In genomic region chr19:29823456-29824010, GRCm38 (mm10) we compare ENCODE assay signal across 20 mouse cellular contexts. TPM values are rescaled to one million over a fixed set of nuclear protein-coding genes. Genes with fewer than 3 reads are reported as not detected.
DNase-seq lines count a peak whose midpoint lies in the region; ATAC-seq and TF ChIP-seq lines count a peak whose summit lies in the region.
"Had no signal": no experiment of that assay in that cellular context is flagged by ENCODE, and none has a peak within 500 bp of the region (broad histone marks: within the 10 kb centered on the region; RNA-seq: fewer than 3 reads in every experiment).

No protein-coding gene starts in this region.

- peak overlapping the region; percentile 25 for H3K27ac ChIP-seq in liver, adult 2 months (replicated peaks; ENCODE audit: insufficient read depth, low read depth, low read length)
- H3K27ac ChIP-seq in liver, embryonic 11.5 days (ENCODE audit: low read depth, low read length): no peak overlapping the region
- H3K27ac ChIP-seq in intestine, embryonic 16.5 days (ENCODE audit: low read length): no peak overlapping the region
- H3K27ac ChIP-seq: gastrocnemius, adult 2 months; heart, embryonic 13.5 days; hindbrain, embryonic 10.5 days; hindbrain, embryonic 15.5 days; limb, embryonic 10.5 days; limb, embryonic 15.5 days; macrophage; midbrain, embryonic 15.5 days; neural tube, embryonic 15.5 days had no signal

- DNase-seq in heart, adult 11 months: peak; percentile 62
- no peak for DNase-seq in heart, postnatal 10 days
- peak; percentile 64 for DNase-seq in liver, adult 2 months (ENCODE audit: extremely low read depth, low read depth, low spot score)
- DNase-seq in liver, embryonic 11.5 days (ENCODE audit: low spot score): no peak
- peak; percentile 14 to 72 for DNase-seq in kidney, postnatal 25 days
- DNase-seq in left cerebral cortex, postnatal 10 days (ENCODE audit: extremely low spot score in 1 of 2, low spot score in 2 of 2): no peak
- DNase-seq in right cerebral cortex, postnatal 4 days: no peak
- DNase-seq: cerebellum, adult 11-12 months; layer of hippocampus, postnatal 36 days had no signal

- no peaks in the 10 kb centered on the region for H3K79me2 ChIP-seq in liver, adult 2 months (ENCODE audit: control insufficient read depth, insufficient read depth, low read length)

- no peak for TF ChIP-seq POLR2A in liver, adult 2 months (IDR thresholded peaks at IDR 0.05; ENCODE audit: extremely low read depth, insufficient read depth, low read length)

- 50% methylated on average over 12 of the region's 12 CpGs for WGBS in liver, adult 2 months
- 66% methylated on average over 12 of the region's 12 CpGs for WGBS in liver, embryonic 11.5 days
- 62% methylated on average over 12 of the region's 12 CpGs for WGBS in intestine, embryonic 16.5 days

- H3K9me3 ChIP-seq in liver, embryonic 11.5 days (ENCODE audit: control insufficient read depth, low read length): no peaks in the 10 kb centered on the region
- H3K9me3 ChIP-seq in intestine, embryonic 16.5 days (ENCODE audit: control insufficient read depth, low read length): no peaks in the 10 kb centered on the region
- H3K9me3 ChIP-seq: heart, embryonic 13.5 days; hindbrain, embryonic 10.5 days; hindbrain, embryonic 15.5 days; limb, embryonic 10.5 days; limb, embryonic 15.5 days; midbrain, embryonic 15.5 days; neural tube, embryonic 15.5 days had no signal

- no peak overlapping the region for H3K4me3 ChIP-seq in liver, adult 2 months (ENCODE audit: insufficient read depth, low read depth, low read length)
- H3K4me3 ChIP-seq in liver, embryonic 11.5 days (ENCODE audit: low read depth, low read length): no peak overlapping the region
- no peak overlapping the region for H3K4me3 ChIP-seq in intestine, embryonic 16.5 days (ENCODE audit: low read length)
- H3K4me3 ChIP-seq: erythroblast, embryonic 14.5 days; gastrocnemius, adult 2 months; heart, embryonic 13.5 days; hindbrain, embryonic 10.5 days; hindbrain, embryonic 15.5 days; limb, embryonic 10.5 days; limb, embryonic 15.5 days; midbrain, embryonic 15.5 days; neural tube, embryonic 15.5 days had no signal

- no peak for TF ChIP-seq CTCF in liver, adult 2 months (IDR thresholded peaks at IDR 0.05; ENCODE audit: low read depth, low read length)

- intact Hi-C loops in heart, postnatal 10 days (cut with DNase I): loop anchor here (1.0 kb wide), 1 partner anchor 156 kb away; no protein-coding TSS in a partner anchor
- intact Hi-C loops in left cerebral cortex, postnatal 10 days (cut with DNase I): loop anchor here (10.0 kb wide), 1 partner anchor 381 kb away; no protein-coding TSS in a partner anchor

- no peaks in the 10 kb centered on the region for H3K36me3 ChIP-seq in liver, adult 2 months (ENCODE audit: control insufficient read depth, insufficient read depth, low read length)
- H3K36me3 ChIP-seq in liver, embryonic 11.5 days (ENCODE audit: control insufficient read depth, insufficient read depth, low read length): no peaks in the 10 kb centered on the region
- no peaks in the 10 kb centered on the region for H3K36me3 ChIP-seq in intestine, embryonic 16.5 days (ENCODE audit: control insufficient read depth, insufficient read depth, low read length)
- H3K36me3 ChIP-seq: heart, embryonic 13.5 days; hindbrain, embryonic 10.5 days; hindbrain, embryonic 15.5 days; limb, embryonic 10.5 days; limb, embryonic 15.5 days; midbrain, embryonic 15.5 days; neural tube, embryonic 15.5 days had no signal

- no peaks in the 10 kb centered on the region for H3K27me3 ChIP-seq in liver, adult 2 months (ENCODE audit: control insufficient read depth, insufficient read depth, low read length)
- H3K27me3 ChIP-seq in liver, embryonic 11.5 days (replicated peaks; ENCODE audit: control insufficient read depth, insufficient read depth, low read length): no peaks in the 10 kb centered on the region
- no peaks in the 10 kb centered on the region for H3K27me3 ChIP-seq in intestine, embryonic 16.5 days (replicated peaks; ENCODE audit: control insufficient read depth, insufficient read depth, low read length)
- H3K27me3 ChIP-seq: heart, embryonic 13.5 days; hindbrain, embryonic 15.5 days; limb, embryonic 15.5 days; midbrain, embryonic 15.5 days; neural tube, embryonic 15.5 days had no signal

- H3K4me1 ChIP-seq in liver, adult 2 months (ENCODE audit: control insufficient read depth, insufficient read depth, low read length): peaks cover 6% of the 10 kb centered on the region; the same call in 1 of the 2 replicates
- no peaks in the 10 kb centered on the region for H3K4me1 ChIP-seq in liver, embryonic 11.5 days (replicated peaks; ENCODE audit: control insufficient read depth, insufficient read depth, low read length)
- H3K4me1 ChIP-seq in intestine, embryonic 16.5 days (ENCODE audit: control insufficient read depth, insufficient read depth, low read length): no peaks in the 10 kb centered on the region
- H3K4me1 ChIP-seq: heart, embryonic 13.5 days; hindbrain, embryonic 10.5 days; hindbrain, embryonic 15.5 days; limb, embryonic 15.5 days; midbrain, embryonic 15.5 days; neural tube, embryonic 15.5 days had no signal

- H3K4me2 ChIP-seq in liver, embryonic 11.5 days: no peak overlapping the region
- H3K4me2 ChIP-seq in intestine, embryonic 16.5 days (ENCODE audit: low read depth, low read length): no peak overlapping the region
- H3K4me2 ChIP-seq: heart, embryonic 13.5 days; hindbrain, embryonic 15.5 days; limb, embryonic 15.5 days; midbrain, embryonic 15.5 days; neural tube, embryonic 15.5 days had no signal

- ATAC-seq in liver, embryonic 11.5 days (replicated peaks; ENCODE audit: low FRiP score): no peak
- ATAC-seq in intestine, embryonic 16.5 days: peak; percentile 64; the same call in 1 of the 2 replicates
- ATAC-seq: midbrain, embryonic 15.5 days had no signal

- no peak overlapping the region for H3K9ac ChIP-seq in liver, adult 2 months (ENCODE audit: low read depth, low read length)
- H3K9ac ChIP-seq in liver, embryonic 11.5 days (ENCODE audit: low read depth, low read length): no peak overlapping the region
- H3K9ac ChIP-seq in intestine, embryonic 16.5 days (ENCODE audit: low read depth, low read length): no peak overlapping the region
- H3K9ac ChIP-seq: heart, embryonic 13.5 days; hindbrain, embryonic 15.5 days; limb, embryonic 15.5 days; midbrain, embryonic 15.5 days; neural tube, embryonic 15.5 days had no signal

RNA-seq across cellular contexts. Expression of gene Ranbp6, which starts 10.8 kb away (rescaled TPM):
- 10 to 100 TPM; 13.2 to 15.5 TPM for total RNA-seq in heart, postnatal 10 days (2021)
- total RNA-seq in liver, adult 2 months (2014; rRNA removed): 8.6 and 11.1 TPM in 2 replicates
- polyA plus RNA-seq in liver, adult 2 months (2012; rRNA removed): 1.6 and 1.8 TPM in 2 replicates
- 14.9 and 16.2 TPM in 2 replicates for polyA plus RNA-seq in liver, embryonic 11.5 days (2014; fragmentation: Nextera tagmentation; extraction: Ambion mirVana)
- polyA plus RNA-seq in intestine, embryonic 16.5 days (2015; fragmentation: Nextera tagmentation; extraction: Ambion mirVana): 9.9 and 10.7 TPM in 2 replicates
- 10 to 100 TPM; 29.6 to 31.2 TPM for total RNA-seq in left cerebral cortex, postnatal 10 days (2021)

RNA-seq across cellular contexts. Expression of gene 9930021J03Rik, which starts 17.7 kb away (rescaled TPM):
- total RNA-seq in heart, postnatal 10 days (2021): 10 to 100 TPM; 15.3 to 17.5 TPM
- 8.8 and 9.7 TPM in 2 replicates for total RNA-seq in liver, adult 2 months (2014; rRNA removed)
- polyA plus RNA-seq in liver, adult 2 months (2012; rRNA removed): 3.2 and 4.3 TPM in 2 replicates
- polyA plus RNA-seq in liver, embryonic 11.5 days (2014; fragmentation: Nextera tagmentation; extraction: Ambion mirVana): 4.0 and 5.2 TPM in 2 replicates
- 2.4 and 2.7 TPM in 2 replicates for polyA plus RNA-seq in intestine, embryonic 16.5 days (2015; fragmentation: Nextera tagmentation; extraction: Ambion mirVana)
- 10 to 100 TPM; 24.7 to 25.6 TPM for total RNA-seq in left cerebral cortex, postnatal 10 days (2021)

Comparison
In these comparisons a context has a peak if more than half of its experiments do, and no peak if none do; other contexts are left out.
1. DNase-seq: peak in heart, adult 11 months (single experiment), liver, adult 2 months (single experiment) and kidney, postnatal 25 days (2 of 2); none in heart, postnatal 10 days (0 of 2), liver, embryonic 11.5 days (single experiment), left cerebral cortex, postnatal 10 days (0 of 2) and right cerebral cortex, postnatal 4 days (single experiment).